Mouse (Mus musculus): ENCODE results near the gene Ehd1.

DNA sequence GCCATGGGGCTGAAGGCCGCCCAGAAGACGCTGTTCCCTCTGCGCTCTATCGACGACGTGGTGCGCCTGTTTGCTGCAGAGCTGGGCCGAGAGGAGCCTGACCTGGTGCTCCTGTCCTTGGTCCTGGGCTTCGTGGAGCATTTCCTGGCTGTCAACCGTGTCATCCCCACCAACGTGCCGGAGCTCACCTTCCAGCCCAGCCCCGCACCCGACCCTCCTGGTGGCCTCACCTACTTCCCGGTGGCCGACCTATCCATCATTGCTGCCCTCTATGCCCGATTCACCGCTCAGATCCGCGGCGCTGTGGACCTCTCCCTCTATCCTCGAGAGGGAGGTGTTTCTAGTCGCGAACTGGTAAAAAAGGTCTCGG, 58.9 kb downstream of the Ehd1 start:
- no peak for TF ChIP-seq CTCF (IDR thresholded peaks at IDR 0.05; ENCODE audit: low read depth, low read length)
- no peak for TF ChIP-seq EP300 (IDR thresholded peaks at IDR 0.05; ENCODE audit: insufficient read depth, low read depth, low read length)
